ENCODE assay signal across 8 mouse cellular contexts in the genomic region with DNA sequence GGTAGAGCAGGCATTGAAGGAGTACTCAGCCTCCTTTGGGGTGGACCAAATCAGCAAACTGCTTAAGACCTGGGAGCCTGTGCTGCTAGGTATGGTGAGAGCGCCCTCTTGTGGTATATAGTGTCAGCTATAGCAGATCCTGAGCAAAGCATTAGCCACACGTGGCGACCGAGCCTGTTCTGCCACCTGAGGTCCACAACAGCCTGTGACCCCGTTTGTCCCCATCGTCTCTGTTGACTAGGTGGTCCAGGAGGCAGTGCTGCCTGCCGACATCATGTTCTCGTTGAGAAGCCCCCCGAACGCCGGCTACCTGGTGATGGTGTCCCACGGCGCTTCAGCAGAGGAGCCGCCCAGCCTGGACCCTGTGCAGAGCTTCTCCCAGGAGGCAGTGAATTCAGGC. TPM values are rescaled to one million over a fixed set of nuclear protein-coding genes. Genes with fewer than 3 reads are reported as not detected.
A peak's percentile ranks its signal among the peaks of the same experiment; 100 is the strongest.
DNase-seq lines count a peak whose midpoint lies in the region; ATAC-seq and TF ChIP-seq lines count a peak whose summit lies in the region.

No protein-coding gene starts in this region.

- peak overlapping the region; percentile 20 for H3K4me3 ChIP-seq in hindbrain, postnatal 0 days (ENCODE audit: low read length)

- H3K4me1 ChIP-seq in hindbrain, postnatal 0 days (ENCODE audit: insufficient read depth, low read length): peaks cover 9% of the 10 kb centered on the region; the same call in 1 of the 2 replicates

- no peaks in the 10 kb centered on the region for H3K27me3 ChIP-seq in hindbrain, postnatal 0 days (ENCODE audit: insufficient read depth, low read length)

- DNase-seq in T-cell, adult 2 months (ENCODE audit: low spot score): peak; percentile 62
- DNase-seq in cerebellum, adult 8-10 months: peak; percentile 72
- peak; percentile 96 for DNase-seq in hindbrain, postnatal 0 days (ENCODE audit: low spot score)
- peak; percentile 84 for DNase-seq in left cerebral cortex, adult 11 months (ENCODE audit: low spot score)
- DNase-seq in lung, postnatal 25 days (ENCODE audit: low spot score): peak; percentile 79
- DNase-seq in right cerebral cortex, adult 2 months (ENCODE audit: low spot score in 2 of 2): peak; percentile 84
- no peak for DNase-seq in ovary, postnatal 36 days (ENCODE audit: low spot score)

- H3K9ac ChIP-seq in hindbrain, postnatal 0 days (replicated peaks; ENCODE audit: low read length): 0 out of 2 replicates have a peak overlapping the region, but pooled peaks have one; percentile 18

- no peak overlapping the region for H3K27ac ChIP-seq in hindbrain, postnatal 0 days

- no peaks in the 10 kb centered on the region for H3K9me3 ChIP-seq in hindbrain, postnatal 0 days (ENCODE audit: low read length)

- H3K4me2 ChIP-seq in hindbrain, postnatal 0 days (ENCODE audit: low read depth, low read length): peak overlapping the region; percentile 54

- no peaks in the 10 kb centered on the region for H3K36me3 ChIP-seq in hindbrain, postnatal 0 days (ENCODE audit: insufficient read depth, low read length)

- TF ChIP-seq CTCF in hindbrain, postnatal 0 days (IDR thresholded peaks at IDR 0.05; ENCODE audit: low read depth): peak; percentile 96

- ATAC-seq in frontal cortex, adult (ENCODE audit: low TSS enrichment): peak; percentile 83
- peak; percentile 66 for ATAC-seq in hindbrain, postnatal 0 days

- WGBS in hindbrain, postnatal 0 days: 9% methylated on average over 14 of the region's 14 CpGs

RNA-seq across cellular contexts. Expression of a gene that starts 25.0 kb away (rescaled TPM):
- 42.1 and 46.6 TPM in 2 replicates for total RNA-seq in hindbrain, postnatal 0 days (2014; rRNA removed)
- 7.3 and 7.6 TPM in 2 replicates for polyA plus RNA-seq in hindbrain, postnatal 0 days (2015; fragmentation: Nextera tagmentation; extraction: Ambion mirVana)

RNA-seq across cellular contexts. Expression of a gene that starts 25.3 kb away (rescaled TPM):
- 0.42 TPM in 1 of 2 replicates, not detected in the other for total RNA-seq in hindbrain, postnatal 0 days (2014; rRNA removed)
- 0.14 and 0.16 TPM in 2 replicates for polyA plus RNA-seq in hindbrain, postnatal 0 days (2015; fragmentation: Nextera tagmentation; extraction: Ambion mirVana)

RNA-seq across cellular contexts. Expression of a gene that starts 38.4 kb away (rescaled TPM):
- total RNA-seq in hindbrain, postnatal 0 days (2014; rRNA removed): 6.7 and 9.7 TPM in 2 replicates
- 2.3 and 2.4 TPM in 2 replicates for polyA plus RNA-seq in hindbrain, postnatal 0 days (2015; fragmentation: Nextera tagmentation; extraction: Ambion mirVana)

RNA-seq across cellular contexts. Expression of a gene that starts 47.5 kb away (rescaled TPM):
- total RNA-seq in hindbrain, postnatal 0 days (2014; rRNA removed): 142 and 178 TPM in 2 replicates
- 77.2 and 80.5 TPM in 2 replicates for polyA plus RNA-seq in hindbrain, postnatal 0 days (2015; fragmentation: Nextera tagmentation; extraction: Ambion mirVana)
